Mouse (Mus musculus) forebrain, embryonic 12.5 days (tissue): Measurements from ENCODE around the gene 6430571L13Rik. TPM values are rescaled to one million over a fixed set of nuclear protein-coding genes. Genes with fewer than 3 reads are reported as not detected.

Experiments used
- ATAC-seq: fragments of 200-750 bp; cut with Nextera tagmentation; 2 replicates; pipeline ENCODE4 v1.8.0; 2017; ENCODE audit warnings: moderate TSS enrichment; ENCODE audit not compliant: low FRiP score
- H3K27ac ChIP-seq: fragments of 300-500 bp; sonication (generic); 2 replicates; pipeline ENCODE4 v1.5.1; 2016; ENCODE audit warnings: mild to moderate bottlenecking
- H3K27me3 ChIP-seq: fragments of 300-500 bp; sonication (generic); 2 replicates; pipeline ENCODE4 v1.6.1; 2016; ENCODE audit warnings: mild to moderate bottlenecking
- H3K36me3 ChIP-seq: fragments of 300-500 bp; sonication (generic); replicated peaks from 2 replicates; pipeline ENCODE4 v1.6.1; 2016; ENCODE audit warnings: mild to moderate bottlenecking
- H3K4me1 ChIP-seq: fragments of 300-500 bp; sonication (generic); 2 replicates; pipeline ENCODE4 v1.6.1; 2016
- H3K4me2 ChIP-seq: fragments of 300-500 bp; sonication (generic); 2 replicates; pipeline ENCODE4 v1.6.1; 2016; ENCODE audit warnings: mild to moderate bottlenecking, moderate library complexity
- H3K4me3 ChIP-seq: fragments of 300-500 bp; sonication (generic); replicated peaks from 2 replicates; pipeline ENCODE4 v1.5.1; 2016; ENCODE audit warnings: mild to moderate bottlenecking
- H3K9ac ChIP-seq: fragments of 300-500 bp; sonication (generic); 2 replicates; pipeline ENCODE4 v1.6.1; 2016; ENCODE audit warnings: mild to moderate bottlenecking
- H3K9me3 ChIP-seq: fragments of 300-500 bp; sonication (generic); 2 replicates; pipeline ENCODE4 v1.6.1; 2016
- WGBS: fragments of 180-500 bp; shearing (Covaris S2); methylation state at CpG from one replicate; pipeline ENCODE4 v1.1.7; 2016; 5-methylcytosine and 5-hydroxymethylcytosine counted together
- polyA plus RNA-seq: library from polyadenylated mRNA; unstranded; fragments of >200 nt; fragmentation: Nextera tagmentation; extraction: Ambion mirVana; gene quantifications from 2 replicates; pipeline ENCODE4 v1.2.1, GENCODE M21; 2016

Gene 6430571L13Rik
- polyA plus RNA-seq, 1 experiment from 2014 or later, result 2.2 TPM

DNA sequence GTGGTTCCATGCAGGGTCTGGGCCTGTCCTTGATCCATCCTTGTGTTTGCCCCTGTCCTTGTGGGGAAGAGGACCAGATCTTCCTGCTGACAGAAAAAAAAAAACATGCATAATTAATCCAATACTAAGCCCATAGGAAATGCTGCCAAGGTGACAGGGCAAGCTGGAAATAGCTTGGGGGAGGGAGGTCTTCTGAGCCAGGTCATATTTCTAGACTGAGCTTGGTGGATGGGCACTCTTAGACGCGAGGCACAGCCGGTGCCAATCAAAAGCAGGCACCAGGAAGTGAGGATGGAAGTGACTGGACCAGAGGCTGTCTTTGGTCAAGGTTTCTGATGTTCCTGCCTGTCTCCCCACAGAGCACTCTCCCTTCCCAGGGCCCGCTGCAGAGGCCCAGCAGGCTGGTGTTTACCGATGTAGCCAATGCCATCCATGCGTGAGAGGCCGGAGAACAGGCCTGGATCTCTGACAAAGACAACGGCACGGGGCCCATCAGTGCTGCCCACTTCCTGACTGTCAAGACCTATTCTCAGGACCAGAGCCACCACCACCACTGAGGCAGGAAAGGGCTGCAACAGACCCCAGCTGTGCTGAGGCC, 7.3 kb downstream of the 6430571L13Rik start:
- Histone ChIP-seq H3K27me3 (peaks cover 17% of the 10 kb centered on the region), H3K27ac (no peak overlapping the region), H3K4me3 (no peak overlapping the region), H3K9me3 (no peaks in the 10 kb centered on the region), H3K4me2 (no peak overlapping the region), H3K36me3 (no peaks in the 10 kb centered on the region), H3K4me1 (no peaks in the 10 kb centered on the region), H3K9ac (no peak overlapping the region)
- ATAC-seq, result no peak
- 83% methylated on average over 9 of the region's 9 CpGs for WGBS

DNA sequence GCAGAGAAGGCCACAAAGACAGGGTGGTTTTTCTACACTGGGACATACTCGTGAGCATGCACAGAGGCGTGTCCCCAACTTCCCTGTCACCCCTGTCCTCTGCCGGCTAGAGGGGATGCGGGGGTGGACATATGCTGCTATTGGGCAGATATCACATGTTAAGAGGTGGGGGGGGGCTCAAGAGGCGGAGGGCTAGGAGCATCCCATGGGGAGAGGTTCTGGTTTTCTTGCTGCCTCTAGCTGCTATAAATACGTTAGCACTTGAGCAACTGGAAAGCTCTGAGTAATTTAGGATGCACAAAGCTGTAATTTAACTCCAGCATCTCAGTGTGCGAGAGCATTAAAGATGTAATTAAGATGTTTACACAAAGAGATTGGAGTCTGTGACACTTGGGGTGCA, 8.9 kb downstream of the 6430571L13Rik start:
- Histone ChIP-seq H3K4me3 (no peak overlapping the region), H3K4me1 (no peaks in the 10 kb centered on the region), H3K9me3 (no peaks in the 10 kb centered on the region), H3K27ac (no peak overlapping the region), H3K4me2 (no peak overlapping the region), H3K36me3 (no peaks in the 10 kb centered on the region), H3K9ac (no peak overlapping the region), H3K27me3 (peaks cover 19% of the 10 kb centered on the region)
- no peak for ATAC-seq
- WGBS, result 71% methylated on average over 7 of the region's 7 CpGs

DNA sequence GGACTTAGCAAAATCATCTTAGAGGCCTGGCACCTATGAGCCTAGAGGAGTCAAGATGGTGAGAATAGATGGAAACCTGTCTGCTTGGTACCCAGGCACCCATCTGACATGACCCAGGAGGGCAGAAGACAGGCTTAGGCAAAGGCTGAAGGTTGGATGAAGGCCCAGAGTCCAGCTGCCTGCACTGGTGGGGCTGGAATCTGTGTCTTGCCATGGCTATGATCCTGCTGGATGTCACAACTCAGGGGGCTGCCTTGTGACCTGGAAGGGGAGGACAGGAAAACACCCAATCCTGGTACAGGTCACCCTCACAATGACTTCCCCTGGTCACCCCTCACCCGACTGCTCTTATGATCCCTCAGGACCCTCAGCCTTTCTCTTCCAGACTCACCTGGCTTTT, 14.4 kb downstream of the 6430571L13Rik start:
- no peak overlapping the region for H3K27ac ChIP-seq
- H3K4me1 ChIP-seq, result no peaks in the 10 kb centered on the region
- ATAC-seq, result no peak
- WGBS, result 94% methylated on average over 1 of the region's 1 CpGs
- H3K4me2 ChIP-seq, result no peak overlapping the region
- 0 out of 2 replicates have a peak overlapping the region, but pooled peaks have one; percentile 17 for H3K9ac ChIP-seq
- H3K36me3 ChIP-seq, result no peaks in the 10 kb centered on the region
- no peaks in the 10 kb centered on the region for H3K9me3 ChIP-seq
- peaks cover 43% of the 10 kb centered on the region for H3K27me3 ChIP-seq
- no peak overlapping the region for H3K4me3 ChIP-seq

DNA sequence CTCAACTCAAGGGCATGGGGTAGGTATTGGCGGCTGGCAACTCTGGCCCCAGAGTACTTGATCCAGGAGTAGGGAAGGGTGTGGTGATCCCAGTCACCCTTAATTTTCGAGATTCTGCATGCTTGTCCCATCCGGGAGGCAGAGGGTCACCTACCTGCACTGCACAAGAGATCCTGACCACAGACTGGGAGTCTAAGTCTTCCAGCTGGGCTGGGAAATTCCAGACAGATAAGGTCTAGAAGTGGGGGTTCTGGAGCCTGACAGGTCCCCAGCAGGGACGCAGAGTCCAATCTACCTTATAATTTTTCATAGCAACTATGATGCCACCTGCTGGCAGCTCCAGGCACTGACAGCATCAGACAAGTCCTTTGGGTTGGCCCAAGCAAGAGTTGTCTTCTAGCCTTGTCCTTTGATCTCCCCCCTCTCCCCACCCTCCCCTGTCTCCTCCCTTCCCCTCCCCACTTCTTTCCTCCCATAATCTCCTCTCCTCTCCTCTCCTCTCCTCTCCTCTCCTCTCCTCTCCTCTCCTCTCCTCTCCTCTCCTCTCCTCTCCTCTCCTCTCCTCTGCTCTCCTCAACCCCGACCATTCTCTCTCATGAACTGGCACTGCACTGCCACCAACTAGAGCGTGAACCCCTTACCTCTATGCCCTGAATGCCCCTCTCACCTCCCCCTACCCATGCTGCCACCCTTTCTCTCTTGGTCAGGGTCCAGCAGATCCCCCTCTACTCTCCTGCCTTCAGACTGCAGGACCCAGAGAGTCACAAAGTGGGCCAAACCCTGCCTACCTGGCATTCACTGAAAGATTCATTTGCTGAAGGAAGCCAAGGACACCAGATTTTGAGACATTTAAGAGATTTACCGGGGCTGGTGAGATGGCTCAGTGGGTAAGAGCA, 15.7 kb downstream of the 6430571L13Rik start:
- WGBS, result 44% methylated on average over 7 of the region's 7 CpGs
- peaks cover 7% of the 10 kb centered on the region for H3K4me1 ChIP-seq
- no peaks in the 10 kb centered on the region for H3K36me3 ChIP-seq
- H3K27ac ChIP-seq, result no peak overlapping the region
- H3K4me2 ChIP-seq, result no peak overlapping the region
- no peak overlapping the region for H3K4me3 ChIP-seq
- H3K9ac ChIP-seq, result no peak overlapping the region
- no peaks in the 10 kb centered on the region for H3K9me3 ChIP-seq
- peaks cover 43% of the 10 kb centered on the region for H3K27me3 ChIP-seq
- ATAC-seq, result no peak

DNA sequence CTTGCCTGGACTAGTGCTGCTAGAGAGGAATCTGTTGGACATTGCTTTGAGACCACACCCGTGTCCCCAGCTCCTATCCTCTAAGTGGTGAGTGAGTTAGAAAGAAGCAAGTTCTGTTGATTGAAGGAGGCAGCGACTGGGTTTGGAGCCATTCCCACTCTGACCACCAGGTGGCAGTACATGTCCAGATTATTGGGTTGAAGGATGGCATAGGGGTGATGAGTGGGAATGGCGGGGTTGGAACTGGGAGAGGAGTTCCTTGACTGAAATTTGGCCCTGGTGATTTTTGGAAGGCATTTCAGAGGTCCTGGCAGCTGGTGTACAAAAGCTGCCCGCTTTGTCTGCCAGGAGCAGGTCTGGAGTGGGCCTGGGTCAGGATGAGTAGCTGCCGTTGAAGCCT, 17.2 kb downstream of the 6430571L13Rik start:
- peaks cover 11% of the 10 kb centered on the region for H3K4me1 ChIP-seq
- no peak overlapping the region for H3K4me2 ChIP-seq
- no peak overlapping the region for H3K9ac ChIP-seq
- 27% methylated on average over 5 of the region's 5 CpGs for WGBS
- H3K27ac ChIP-seq, result no peak overlapping the region
- no peaks in the 10 kb centered on the region for H3K9me3 ChIP-seq
- H3K36me3 ChIP-seq, result no peaks in the 10 kb centered on the region
- ATAC-seq, result peak; percentile 42; the same call in 1 of the 2 replicates
- peaks cover 33% of the 10 kb centered on the region for H3K27me3 ChIP-seq
- no peak overlapping the region for H3K4me3 ChIP-seq

DNA sequence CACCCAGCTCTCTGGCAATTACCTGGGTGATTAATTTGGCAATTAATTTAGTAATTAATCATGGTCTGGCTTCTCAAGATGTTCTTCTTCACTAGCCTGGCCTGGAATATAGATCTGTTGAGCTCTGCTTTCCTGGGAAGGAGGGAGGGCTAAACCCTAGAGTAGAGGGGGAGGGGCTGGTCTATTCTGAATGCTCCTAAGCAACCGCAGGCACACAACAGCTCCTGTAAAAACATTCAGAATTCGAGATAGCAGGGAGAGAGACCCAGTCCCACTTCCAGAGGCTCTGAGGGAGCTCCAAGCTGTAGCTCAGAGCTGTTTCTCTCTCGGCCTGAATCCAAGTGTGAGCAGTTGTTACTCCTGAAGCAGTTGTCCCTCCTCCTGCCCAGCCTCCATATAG, 20.6 kb downstream of the 6430571L13Rik start:
- no peak overlapping the region for H3K27ac ChIP-seq
- 25% methylated on average over 3 of the region's 3 CpGs for WGBS
- ATAC-seq, result no peak
- H3K27me3 ChIP-seq, result peaks cover 23% of the 10 kb centered on the region
- H3K36me3 ChIP-seq, result no peaks in the 10 kb centered on the region
- H3K4me3 ChIP-seq, result no peak overlapping the region
- peaks cover 11% of the 10 kb centered on the region for H3K4me1 ChIP-seq
- H3K9me3 ChIP-seq, result no peaks in the 10 kb centered on the region
- no peak overlapping the region for H3K9ac ChIP-seq
- no peak overlapping the region for H3K4me2 ChIP-seq

DNA sequence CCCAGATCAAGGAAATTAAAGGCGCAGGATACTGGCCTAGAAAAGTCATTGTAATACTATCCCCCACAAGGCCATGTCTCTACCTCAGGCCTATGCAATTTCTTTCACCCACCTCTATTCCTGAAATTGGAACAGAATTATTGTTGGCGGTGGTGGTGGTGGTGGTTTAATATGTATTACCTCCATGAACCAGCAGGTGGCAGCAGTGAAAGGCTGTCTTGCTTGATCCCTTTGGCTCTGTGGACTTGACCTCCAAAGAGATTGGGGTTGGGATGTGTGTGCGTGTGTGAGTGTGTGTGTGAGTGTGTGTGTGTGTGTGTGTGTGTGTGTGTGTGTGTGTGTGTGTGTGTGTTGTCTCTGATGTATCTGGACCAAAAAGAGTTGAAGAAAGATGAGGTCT, 26.2 kb downstream of the 6430571L13Rik start:
- Histone ChIP-seq H3K27me3 (peaks cover 30% of the 10 kb centered on the region), H3K36me3 (no peaks in the 10 kb centered on the region), H3K4me2 (no peak overlapping the region), H3K4me3 (no peak overlapping the region), H3K4me1 (peaks cover 9% of the 10 kb centered on the region; the same call in 1 of the 2 replicates), H3K9ac (no peak overlapping the region), H3K9me3 (no peaks in the 10 kb centered on the region), H3K27ac (no peak overlapping the region)
- 14% methylated on average over 3 of the region's 3 CpGs for WGBS
- ATAC-seq, result peak; percentile 64; the same call in 1 of the 2 replicates

DNA sequence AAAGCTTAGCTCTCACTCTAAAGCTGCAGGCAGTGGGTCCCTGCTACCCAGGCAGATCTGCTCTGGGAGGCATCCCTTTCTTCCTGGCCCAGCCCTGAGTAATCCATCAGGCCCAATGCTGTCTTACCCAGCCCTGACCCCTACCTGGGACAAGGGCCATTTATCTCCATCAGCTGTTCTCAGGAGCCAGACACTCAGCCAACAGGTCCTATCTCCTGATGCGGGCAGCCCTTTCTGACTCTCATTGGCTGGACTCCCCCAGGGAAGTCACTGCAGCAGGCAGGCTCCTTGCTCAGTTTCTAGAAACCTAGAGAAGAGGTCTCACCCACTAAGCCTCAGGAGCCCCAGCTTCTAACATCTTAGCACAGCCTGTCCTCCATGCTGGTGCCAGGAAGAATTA, 27.9 kb downstream of the 6430571L13Rik start:
- no peaks in the 10 kb centered on the region for H3K36me3 ChIP-seq
- peaks cover 15% of the 10 kb centered on the region; the same call in 1 of the 2 replicates for H3K4me1 ChIP-seq
- no peak for ATAC-seq
- H3K9me3 ChIP-seq, result no peaks in the 10 kb centered on the region
- H3K27ac ChIP-seq, result no peak overlapping the region
- WGBS, result 83% methylated on average over 1 of the region's 1 CpGs
- H3K9ac ChIP-seq, result no peak overlapping the region
- H3K27me3 ChIP-seq, result peaks cover 36% of the 10 kb centered on the region
- no peak overlapping the region for H3K4me2 ChIP-seq
- no peak overlapping the region for H3K4me3 ChIP-seq

DNA sequence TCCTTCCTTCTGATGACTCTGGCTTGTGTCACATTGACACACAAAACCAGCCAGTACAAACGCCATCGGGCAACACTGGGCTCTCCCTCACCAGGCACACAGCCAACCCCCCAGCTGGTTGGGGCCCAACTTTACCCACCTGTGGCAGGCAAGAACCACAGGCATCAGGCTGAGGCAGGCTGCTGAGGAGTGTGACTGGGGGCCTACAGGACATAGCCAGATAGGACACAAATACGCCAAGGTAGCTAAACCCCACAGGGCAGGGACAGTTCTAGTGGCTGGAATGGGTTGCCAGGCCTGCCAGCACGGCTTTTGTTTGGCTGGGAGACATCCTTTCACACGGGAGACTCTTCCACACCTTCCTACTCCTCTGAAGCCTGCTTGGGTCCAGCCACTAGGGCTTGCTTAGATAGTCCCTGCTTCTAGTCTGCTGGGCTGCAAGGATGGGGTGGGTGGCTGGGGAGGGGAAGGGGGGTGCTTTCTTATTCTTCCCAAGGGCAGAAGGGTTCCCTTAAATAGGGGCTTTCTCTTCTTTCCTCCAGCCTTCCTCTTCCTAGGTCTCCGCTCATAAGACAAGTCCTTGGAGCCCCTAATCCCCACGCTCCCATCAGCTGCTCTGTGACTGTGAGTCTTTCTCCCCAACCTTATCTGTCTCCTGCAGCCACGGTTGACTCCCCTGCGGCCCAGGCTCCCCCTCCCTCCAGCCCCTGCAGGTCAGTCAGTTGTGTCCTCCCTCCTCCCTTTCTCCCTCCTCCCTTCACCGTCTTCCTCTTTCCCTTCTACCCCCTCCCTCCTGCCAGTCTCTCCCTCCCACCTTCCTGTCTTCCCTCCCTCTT, 29.1 kb downstream of the 6430571L13Rik start:
- H3K27me3 ChIP-seq, result peaks cover 45% of the 10 kb centered on the region
- H3K4me3 ChIP-seq, result no peak overlapping the region
- no peaks in the 10 kb centered on the region for H3K9me3 ChIP-seq
- H3K9ac ChIP-seq, result no peak overlapping the region
- 43% methylated on average over 10 of the region's 10 CpGs for WGBS
- ATAC-seq, result no peak
- H3K36me3 ChIP-seq, result no peaks in the 10 kb centered on the region
- 0 out of 2 replicates have a peak overlapping the region, but pooled peaks have one; percentile 3 for H3K27ac ChIP-seq
- H3K4me1 ChIP-seq, result peaks cover 15% of the 10 kb centered on the region
- H3K4me2 ChIP-seq, result no peak overlapping the region

DNA sequence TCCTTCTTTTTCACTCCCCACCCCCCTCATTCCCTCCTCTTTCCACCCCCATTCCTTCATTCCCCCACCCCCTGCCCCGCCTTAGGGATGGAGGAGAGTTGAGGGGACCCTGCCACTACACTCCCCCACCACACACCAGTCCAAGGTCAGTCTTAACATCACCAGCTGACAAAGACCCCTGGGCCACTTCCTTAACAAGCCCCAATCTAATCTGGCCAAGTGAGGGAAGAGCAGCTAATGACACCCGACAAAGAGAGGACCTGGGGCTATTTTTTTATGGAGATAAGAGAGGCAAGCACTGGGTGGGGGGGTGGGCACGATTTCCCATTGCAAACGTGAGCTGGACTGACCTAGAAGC, 29.7 kb downstream of the 6430571L13Rik start:
- peaks cover 48% of the 10 kb centered on the region for H3K27me3 ChIP-seq
- H3K27ac ChIP-seq, result no peak overlapping the region
- no peak overlapping the region for H3K9ac ChIP-seq
- no peaks in the 10 kb centered on the region for H3K36me3 ChIP-seq
- no peak overlapping the region for H3K4me3 ChIP-seq
- peaks cover 20% of the 10 kb centered on the region for H3K4me1 ChIP-seq
- no peak for ATAC-seq
- no peaks in the 10 kb centered on the region for H3K9me3 ChIP-seq
- 16% methylated on average over 4 of the region's 4 CpGs for WGBS
- H3K4me2 ChIP-seq, result no peak overlapping the region

DNA sequence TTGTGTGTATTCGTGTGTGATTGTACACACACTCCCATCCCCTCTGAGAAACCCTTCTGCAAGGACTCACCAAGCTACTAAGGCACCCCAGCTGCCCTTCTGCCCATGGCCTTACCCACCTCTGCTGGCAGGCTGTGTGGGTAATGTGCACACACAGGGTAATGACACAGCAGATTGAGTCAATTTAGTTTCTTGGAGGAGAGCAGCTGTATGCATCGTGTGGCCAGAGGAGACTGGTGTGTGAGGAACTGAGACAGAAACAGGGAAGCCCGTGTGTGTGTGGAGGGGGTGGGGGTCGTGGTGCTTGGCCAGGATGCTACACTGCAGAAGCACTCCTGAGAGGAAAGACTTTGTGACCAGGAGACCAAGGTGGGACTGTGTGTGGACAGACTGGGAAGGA, 32.0 kb downstream of the 6430571L13Rik start:
- Histone ChIP-seq H3K27ac (no peak overlapping the region), H3K27me3 (peaks cover 69% of the 10 kb centered on the region), H3K9ac (no peak overlapping the region), H3K4me2 (no peak overlapping the region), H3K36me3 (no peaks in the 10 kb centered on the region), H3K4me3 (no peak overlapping the region), H3K4me1 (peaks cover 26% of the 10 kb centered on the region), H3K9me3 (no peaks in the 10 kb centered on the region)
- ATAC-seq, result no peak
- WGBS, result 60% methylated on average over 4 of the region's 4 CpGs

DNA sequence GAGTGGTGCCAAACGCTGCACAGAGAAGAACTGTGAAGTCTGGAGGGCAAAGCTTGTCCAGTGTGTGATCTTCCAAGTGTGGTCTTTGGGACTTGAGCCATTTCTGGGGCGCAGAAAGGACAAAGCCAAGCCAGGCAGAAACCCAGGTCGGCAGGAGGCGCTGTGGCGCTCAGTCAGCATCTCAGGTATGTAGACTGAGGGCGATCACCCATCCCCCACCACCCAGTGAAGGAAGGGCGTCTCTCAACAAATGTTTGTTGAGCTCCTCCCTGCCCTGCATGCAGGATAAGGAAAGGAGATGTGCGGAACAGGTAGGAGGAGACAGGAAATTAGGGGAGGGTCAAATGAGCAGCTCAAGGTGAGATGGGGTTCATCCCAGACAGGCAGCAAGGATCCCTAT, 34.2 kb downstream of the 6430571L13Rik start:
- Histone ChIP-seq H3K9ac (no peak overlapping the region), H3K36me3 (no peaks in the 10 kb centered on the region), H3K4me3 (no peak overlapping the region), H3K4me1 (peaks cover 37% of the 10 kb centered on the region), H3K9me3 (no peaks in the 10 kb centered on the region), H3K27ac (no peak overlapping the region), H3K27me3 (peaks cover 77% of the 10 kb centered on the region), H3K4me2 (no peak overlapping the region)
- ATAC-seq, result no peak
- WGBS, result 8% methylated on average over 8 of the region's 8 CpGs
